Mouse (Mus musculus) gastrocnemius, adult 8-10 months (tissue): ENCODE measurements around the gene Ptcd2. TPM values are rescaled to one million over a fixed set of nuclear protein-coding genes. Genes with fewer than 3 reads are reported as not detected.

ENCODE experiments used
- DNase-seq, 2 experiments: peaks; one replicate each; pipeline ENCODE4 v3.0.0; 2022; ENCODE audit warnings: low spot score in 2 of 2
- total RNA-seq, 4 experiments: library from RNA; stranded (reverse); gene quantifications; 2 replicates each; pipeline ENCODE4 v1.2.4; 2022

The Ptcd2 gene
- total RNA-seq, 4 experiments from 2014 or later, result 22.1 to 27.9 (median 25.4) TPM

GRCm38 (mm10) chr13:99307930-99308359 is 36.6 kb downstream of the Ptcd2 start:
- no peak for DNase-seq

GRCm38 (mm10) chr13:99306164-99306563 is 38.3 kb downstream of the Ptcd2 start:
- no peak for DNase-seq

GRCm38 (mm10) chr13:99305186-99305585 is 39.3 kb downstream of the Ptcd2 start:
- no peak for DNase-seq

GRCm38 (mm10) chr13:99304365-99304764 is 40.1 kb downstream of the Ptcd2 start:
- no peak for DNase-seq

- DNase-seq, result no peak
Measured at GRCm38 (mm10) chr13:99303846-99304245, 40.7 kb downstream of the Ptcd2 start.

- DNase-seq, result no peak
Measured at GRCm38 (mm10) chr13:99299921-99300320, 44.6 kb downstream of the Ptcd2 start.

GRCm38 (mm10) chr13:99294176-99294575 is 50.3 kb downstream of the Ptcd2 start:
- no peak for DNase-seq

- no peak for DNase-seq
Measured at GRCm38 (mm10) chr13:99290766-99291165, 53.7 kb downstream of the Ptcd2 start.

GRCm38 (mm10) chr13:99287786-99288185 is 56.7 kb downstream of the Ptcd2 start:
- DNase-seq, result no peak

GRCm38 (mm10) chr13:99287207-99287606 is 57.3 kb downstream of the Ptcd2 start:
- no peak for DNase-seq

- DNase-seq, result no peak
Measured at GRCm38 (mm10) chr13:99285241-99285640, 59.3 kb downstream of the Ptcd2 start.

GRCm38 (mm10) chr13:99284400-99285160 is 59.9 kb downstream of the Ptcd2 start:
- peak in 1 of 2 experiments; percentile 42 for DNase-seq

- DNase-seq, result no peak
Measured at GRCm38 (mm10) chr13:99283916-99284315, 60.6 kb downstream of the Ptcd2 start.

- DNase-seq, result no peak
Measured at GRCm38 (mm10) chr13:99282961-99283360, 61.5 kb downstream of the Ptcd2 start.

GRCm38 (mm10) chr13:99279351-99279750 is 65.2 kb downstream of the Ptcd2 start:
- DNase-seq, result no peak

GRCm38 (mm10) chr13:99278511-99278910 is 66.0 kb downstream of the Ptcd2 start:
- DNase-seq, result no peak

- no peak for DNase-seq
Measured at GRCm38 (mm10) chr13:99277521-99277920, 67.0 kb downstream of the Ptcd2 start.

GRCm38 (mm10) chr13:99272046-99272445 is 72.5 kb downstream of the Ptcd2 start:
- no peak for DNase-seq

Other genes with a start within 250 kb of the Ptcd2 start
- 1 to 10 TPM; 2.2 to 3.6 (median 2.8) TPM for gene Zfp366, start 159.9 kb downstream of the Ptcd2 start, total RNA-seq
- gene Mrps27, start 81 bp upstream of the Ptcd2 start, total RNA-seq, result 10 to 100 TPM; 23.0 to 26.5 (median 25.5) TPM
- gene Map1b, start 171.8 kb upstream of the Ptcd2 start, total RNA-seq, result 10 to 100 TPM in 1 of 4 experiments, 1 to 10 TPM in 3; 6.1 to 10.2 (median 8.4) TPM